Mouse (Mus musculus): Measurements from ENCODE around the gene Fcgr1.
A peak's percentile ranks its signal among the peaks of the same experiment; 100 is the strongest.
"Not testable (repeated sequence)": the region's sequence is repeated elsewhere in the genome, so short reads cannot be mapped to it uniquely, and the experiment has no call there.

The Fcgr1 gene

DNA sequence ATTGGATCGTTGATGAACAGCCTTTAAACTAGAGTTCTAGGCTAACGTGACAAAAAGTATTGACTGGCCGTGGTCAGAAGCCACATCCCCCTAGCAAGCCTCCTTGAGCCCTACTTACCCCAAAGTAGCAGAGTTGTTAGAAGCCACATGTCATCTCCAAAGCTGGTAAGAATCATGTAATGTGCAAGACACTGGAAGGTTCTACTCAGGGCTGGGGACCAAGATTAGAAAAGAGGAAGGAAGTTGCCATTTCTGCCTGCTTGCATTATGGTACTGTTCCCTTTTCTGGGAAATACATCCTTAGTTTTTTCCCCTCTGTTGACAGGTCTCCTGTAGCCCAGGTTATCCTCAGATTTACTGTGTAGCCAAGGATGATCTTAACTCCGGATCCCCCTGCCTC is at the start of gene Fcgr1:
TSS of gene Fcgr1 (minus strand) at position 183 of the 400 bp plus-strand sequence.
- DNase-seq = no peak

DNA sequence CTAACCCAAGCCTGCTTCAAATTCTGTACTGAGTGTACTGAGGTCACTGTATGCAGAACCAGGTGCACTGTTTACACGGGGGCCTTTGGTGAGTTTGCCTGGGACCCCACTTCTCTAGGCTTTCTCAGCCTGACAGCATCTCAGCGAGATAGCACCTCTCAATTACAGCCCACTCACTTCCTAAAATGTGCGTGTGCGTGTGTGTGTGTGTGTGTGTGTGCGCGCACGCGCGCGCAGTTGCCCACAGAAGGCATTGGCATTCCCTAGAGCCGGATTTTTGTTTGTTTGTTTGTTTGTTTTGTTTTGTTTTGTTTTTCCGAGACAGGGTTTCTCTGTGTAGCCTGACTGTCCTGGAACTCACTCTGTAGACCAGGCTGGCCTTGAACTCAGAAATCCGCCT is 48.9 kb upstream of the Fcgr1 start:
- DNase-seq = not testable (repeated sequence)

DNA sequence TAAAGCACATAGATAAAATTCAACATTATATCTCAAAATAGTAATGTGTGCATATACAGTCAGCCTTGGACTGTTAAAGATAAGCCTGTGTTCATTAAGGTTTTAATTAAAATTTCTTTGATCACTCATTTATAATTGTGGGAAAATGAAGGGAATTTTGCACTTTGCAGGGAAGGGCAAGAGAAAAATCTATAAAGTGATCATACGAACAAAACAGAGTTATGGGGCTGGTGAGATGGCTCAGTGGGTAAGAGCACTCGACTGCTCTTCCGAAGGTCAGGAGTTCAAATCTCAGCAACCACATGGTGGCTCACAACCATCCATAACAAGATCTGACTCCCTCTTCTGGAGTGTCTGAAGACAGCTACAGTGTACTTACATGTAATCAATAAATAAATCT is 48.3 kb upstream of the Fcgr1 start:
- DNase-seq = not testable (repeated sequence)

DNA sequence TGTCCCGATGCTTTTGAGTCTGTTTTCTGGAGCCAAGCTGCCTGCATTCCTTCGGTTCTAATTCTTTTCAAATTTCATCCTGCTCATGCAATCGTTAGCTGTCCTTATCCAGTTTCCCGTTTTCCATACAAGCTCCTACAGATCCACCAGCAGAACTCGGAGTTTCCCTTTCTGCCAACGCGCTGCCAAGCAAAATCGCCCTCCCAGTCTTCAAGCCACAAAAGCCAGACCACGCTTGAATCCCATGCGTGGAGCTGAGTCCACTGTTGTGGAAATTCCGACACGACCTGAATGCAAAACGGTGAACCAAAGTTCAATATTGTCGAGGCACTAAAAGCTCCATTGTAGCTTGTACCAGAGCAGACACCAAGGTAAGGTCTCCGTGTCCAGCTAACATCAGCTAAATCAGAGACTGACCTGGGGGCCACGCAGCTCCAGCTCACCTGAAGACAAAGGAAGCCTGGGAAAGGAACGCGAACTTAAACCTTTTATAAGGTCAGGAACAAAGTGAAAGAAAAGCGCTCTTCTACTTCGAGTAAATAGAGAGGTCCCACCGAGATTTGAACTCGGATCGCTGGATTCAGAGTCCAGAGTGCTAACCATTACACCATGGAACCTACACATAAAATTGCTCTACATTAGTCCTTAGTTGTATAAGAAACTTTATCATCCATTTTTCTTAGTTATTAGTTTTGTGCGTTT is 47.0 kb upstream of the Fcgr1 start:
- DNase-seq = no peak

DNA sequence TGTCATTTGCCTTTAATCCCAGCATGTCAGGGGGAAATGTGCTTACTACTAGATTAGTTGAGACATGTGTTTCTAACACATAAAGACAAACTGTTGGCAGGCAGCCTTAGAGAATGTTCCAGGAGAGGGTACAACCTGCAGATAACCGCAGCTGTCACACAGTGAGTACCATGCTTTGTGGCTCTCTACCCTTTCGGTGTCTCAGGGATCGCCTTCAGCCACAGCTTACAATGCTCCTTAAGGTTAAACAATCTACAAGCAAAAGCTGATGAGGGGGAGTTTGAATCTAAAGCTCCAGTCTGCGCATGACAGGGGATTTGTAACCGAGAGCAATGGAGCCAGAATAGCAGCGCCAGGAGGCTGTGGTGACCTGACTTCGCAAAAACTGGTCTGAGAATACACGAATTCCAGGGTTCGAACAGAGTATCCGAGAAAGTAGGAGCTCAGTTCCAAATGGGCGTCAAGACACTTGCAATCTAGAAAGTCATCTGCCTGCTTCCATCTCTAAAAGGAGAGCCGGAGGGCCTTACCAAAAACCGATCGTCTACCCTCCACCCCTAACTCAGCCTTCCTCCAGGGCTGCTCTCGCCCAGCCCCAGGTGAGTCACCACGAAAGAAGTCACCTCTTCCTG is 45.2 kb upstream of the Fcgr1 start:
- DNase-seq = no peak

GRCm38 (mm10) chr3:96338043-96338442 is 44.3 kb upstream of the Fcgr1 start:
- no peak for DNase-seq

DNA sequence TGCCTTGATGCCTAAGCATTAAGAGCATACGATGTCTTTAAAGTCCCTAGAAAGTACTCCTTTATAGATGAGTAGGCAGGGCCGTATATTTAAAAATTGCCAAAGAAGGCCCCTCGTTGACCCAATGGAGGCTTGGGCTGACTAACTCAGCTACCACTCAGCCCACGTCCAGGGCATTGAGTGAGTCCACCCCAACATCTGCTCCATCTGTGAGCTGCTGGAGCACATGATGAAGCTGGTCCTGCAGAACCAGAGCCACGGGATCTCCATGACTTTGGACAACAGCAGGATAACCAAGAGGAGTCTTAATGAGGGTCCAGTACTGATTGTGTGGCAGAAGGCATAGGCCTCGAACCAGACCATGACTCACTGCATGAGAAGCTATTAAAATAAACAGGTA is 43.5 kb upstream of the Fcgr1 start:
- no peak for DNase-seq

DNA sequence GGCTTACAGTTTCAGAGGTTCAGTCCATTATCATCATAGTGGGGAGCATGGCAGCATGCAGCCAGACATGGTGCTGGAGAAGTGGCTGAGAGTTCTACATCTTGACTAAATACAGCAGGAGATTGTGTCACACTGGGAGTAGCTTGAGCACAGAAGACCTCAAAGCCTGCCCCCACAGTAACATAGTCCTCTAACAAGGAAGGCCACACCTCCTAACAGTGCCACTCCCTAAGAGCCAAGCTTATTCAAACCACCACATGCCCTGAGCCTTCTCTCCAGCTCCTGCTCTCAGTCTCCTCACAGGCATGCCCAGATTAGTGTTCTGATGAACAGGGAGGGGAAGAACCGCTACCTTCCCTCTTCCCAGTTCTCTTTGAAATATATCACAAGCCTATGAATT is 42.9 kb upstream of the Fcgr1 start:
- DNase-seq = no peak

GRCm38 (mm10) chr3:96335591-96335990 is 41.8 kb upstream of the Fcgr1 start:
- DNase-seq = no peak

DNA sequence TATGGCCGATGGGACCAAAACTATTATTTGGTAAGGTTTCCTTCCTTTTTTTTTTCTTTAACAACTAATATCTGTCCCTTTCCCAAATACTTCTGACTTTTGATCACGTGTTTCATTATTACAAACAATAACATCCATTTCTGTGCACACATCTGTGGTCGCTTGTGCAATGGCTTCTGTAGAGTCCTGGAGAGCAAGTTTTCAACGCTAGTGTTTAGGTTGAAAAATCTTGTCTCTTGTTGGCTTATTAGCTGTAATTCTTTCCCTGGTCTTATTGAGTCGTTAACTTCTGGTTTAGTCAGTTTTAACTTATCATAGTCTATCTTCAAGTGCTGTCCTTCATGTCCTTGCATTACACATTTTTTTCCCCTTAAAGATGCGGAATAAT is 41.4 kb upstream of the Fcgr1 start:
- DNase-seq = no peak

DNA sequence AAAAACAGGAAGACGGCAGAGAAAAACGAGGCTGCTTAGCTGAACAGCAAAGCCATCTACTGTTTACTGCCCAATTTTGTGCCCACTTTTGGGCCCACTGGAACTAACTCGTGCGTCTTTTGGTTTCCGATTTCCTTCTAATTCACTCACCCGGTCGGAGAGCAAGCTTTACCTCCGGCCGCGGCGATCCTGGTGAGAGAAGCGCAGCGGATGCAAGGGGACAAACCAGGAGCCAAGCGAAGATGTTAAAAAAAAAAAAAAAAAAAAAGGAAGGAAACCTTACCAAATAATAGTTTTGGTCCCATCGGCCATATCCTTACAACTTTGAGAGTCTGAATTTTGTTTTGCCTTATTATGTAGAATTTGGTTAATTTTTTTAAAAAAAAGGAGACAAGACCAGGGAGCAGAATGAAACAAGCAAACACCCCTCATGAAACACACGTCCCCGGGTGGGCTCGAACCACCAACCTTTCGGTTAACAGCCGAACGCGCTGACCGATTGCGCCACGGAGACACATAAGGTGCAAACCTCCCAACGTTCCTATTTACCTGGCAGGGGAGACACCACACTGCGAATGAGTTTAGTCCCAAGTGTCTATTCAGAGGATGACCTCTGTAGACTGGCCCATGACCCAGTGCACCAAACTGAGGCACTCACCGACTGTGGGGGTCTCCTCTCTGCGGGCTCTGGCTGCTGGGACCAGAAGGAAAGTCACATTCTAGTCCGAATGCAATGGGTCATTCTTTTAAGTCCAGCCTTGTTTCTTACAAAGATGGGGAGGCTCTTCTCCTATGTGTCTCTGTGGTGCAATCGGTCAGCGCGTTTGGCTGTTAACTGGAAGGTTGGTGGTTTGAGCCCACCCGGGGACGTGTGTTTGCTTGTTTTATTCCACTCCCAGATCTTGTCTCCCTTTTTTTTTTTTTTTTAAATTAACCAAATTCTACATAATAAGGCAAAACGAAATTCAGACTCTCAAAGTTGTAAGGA is 40.7 kb upstream of the Fcgr1 start:
- no peak for DNase-seq

DNA sequence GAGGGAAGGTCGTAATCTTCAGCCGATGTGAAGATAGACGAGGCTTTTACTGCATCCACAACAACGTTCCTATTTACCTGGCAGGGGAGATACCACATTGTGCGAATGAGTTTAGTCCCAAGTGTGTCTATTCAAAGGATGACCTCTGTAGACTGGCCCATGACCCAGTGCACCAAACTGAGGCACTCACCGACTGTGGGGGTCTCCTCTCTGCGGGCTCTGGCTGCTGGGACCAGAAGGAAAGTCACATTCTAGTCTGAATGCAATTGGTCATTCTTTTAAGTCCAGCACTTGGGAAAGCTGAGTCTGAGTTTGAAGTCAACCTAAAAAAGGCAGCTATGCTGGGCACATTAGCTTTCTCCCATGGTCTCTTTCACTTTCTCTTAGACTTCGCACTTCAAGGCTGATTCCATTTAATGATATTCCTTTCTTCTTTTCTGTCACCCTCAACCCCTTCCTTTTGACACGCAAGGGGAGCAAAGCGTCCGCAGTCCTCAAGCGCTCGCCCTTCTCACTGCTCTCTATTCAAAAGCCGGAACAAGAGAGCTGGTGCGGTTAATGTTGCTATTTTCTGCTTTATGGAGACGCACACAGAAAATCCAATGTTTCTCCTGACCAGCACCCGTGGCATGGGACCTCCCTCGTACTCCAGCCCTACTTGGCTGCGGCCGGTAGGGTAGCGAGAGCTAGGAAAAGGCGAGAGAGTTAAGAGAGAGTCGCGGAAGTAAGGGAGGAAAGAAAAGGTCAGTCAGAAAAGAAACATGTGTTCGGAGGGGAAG is 39.8 kb upstream of the Fcgr1 start:
- DNase-seq = no peak

GRCm38 (mm10) chr3:96332631-96333395 is 39.0 kb upstream of the Fcgr1 start:
- DNase-seq = no peak

GRCm38 (mm10) chr3:96332000-96332399 is 38.2 kb upstream of the Fcgr1 start:
- no peak for DNase-seq

GRCm38 (mm10) chr3:96331438-96331837 is 37.7 kb upstream of the Fcgr1 start:
- no peak for DNase-seq

- no peak for DNase-seq
Observed at GRCm38 (mm10) chr3:96330603-96331002, 36.8 kb upstream of the Fcgr1 start.

- no peak for DNase-seq
Observed at GRCm38 (mm10) chr3:96330181-96330580, 36.4 kb upstream of the Fcgr1 start.

GRCm38 (mm10) chr3:96328730-96329387 is 35.1 kb upstream of the Fcgr1 start:
- DNase-seq = no peak

DNA sequence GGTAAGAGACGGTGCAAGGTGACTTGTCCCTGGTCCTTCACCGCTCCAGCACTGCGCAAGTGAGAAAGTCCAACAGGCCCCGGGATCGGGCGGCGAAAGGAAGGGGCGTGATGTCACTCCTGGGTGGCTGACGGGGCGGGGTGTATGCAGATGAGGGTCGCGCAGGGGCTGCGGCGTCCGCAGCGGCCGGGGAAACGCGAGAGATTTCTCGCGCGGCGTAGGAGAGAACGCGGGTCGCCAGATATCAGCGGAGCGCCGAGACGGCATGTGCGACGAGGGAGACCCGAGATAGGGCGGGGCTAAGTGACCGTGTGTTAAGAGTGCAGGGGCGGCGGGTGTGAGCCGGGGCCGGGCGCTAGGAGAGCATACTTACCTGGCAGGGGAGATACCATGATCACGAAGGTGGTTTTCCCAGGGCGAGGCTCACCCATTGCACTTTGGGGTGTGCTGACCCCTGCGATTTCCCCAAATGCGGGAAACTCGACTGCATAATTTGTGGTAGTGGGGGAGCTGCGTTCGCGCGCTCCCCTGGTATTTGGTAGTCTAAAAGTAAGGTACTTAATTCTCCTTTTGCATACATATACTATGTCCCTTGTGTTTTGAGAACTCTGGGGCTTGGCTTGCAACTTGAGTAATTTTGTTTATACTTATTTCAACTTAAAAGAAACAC is 34.4 kb upstream of the Fcgr1 start:
- DNase-seq = peak; percentile 25

DNA sequence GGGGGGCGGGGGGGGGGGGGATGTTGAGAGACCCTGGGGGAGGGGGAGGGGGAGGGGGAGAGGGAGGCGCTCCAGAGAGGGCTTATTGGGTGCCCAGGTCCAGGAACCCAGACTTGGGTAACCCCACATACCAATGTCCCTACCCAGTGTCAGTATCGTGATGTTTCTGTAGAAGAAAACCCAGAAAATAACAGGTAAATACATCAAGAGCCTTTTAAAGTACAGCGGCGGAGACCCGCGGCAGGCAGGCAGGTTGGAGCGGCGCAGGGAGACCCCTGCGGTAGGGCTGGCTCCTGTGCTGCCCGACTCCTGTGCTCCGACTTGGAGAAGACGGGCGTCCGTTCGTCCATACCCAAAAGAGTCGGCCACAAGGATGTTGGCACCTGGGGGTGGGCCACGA is 33.9 kb upstream of the Fcgr1 start:
- DNase-seq = no peak

- peak; percentile 41 for DNase-seq
Observed at GRCm38 (mm10) chr3:96327131-96327530, 33.4 kb upstream of the Fcgr1 start.

Data from lung, postnatal 10 days (tissue).